Mouse (Mus musculus): ENCODE measurements around the gene Ryr3.

- TF ChIP-seq CTCF (IDR thresholded peaks at IDR 0.05; ENCODE audit: extremely low read depth, insufficient read length, insufficient replicate concordance, low read depth, low read length) (no peak), POLR2A (IDR thresholded peaks at IDR 0.05; ENCODE audit: low read depth, low read length) (no peak)
Observed at GRCm38 (mm10) chr2:112714648-112715047, 502.2 kb downstream of the Ryr3 start.

All from small intestine, adult 2 months (tissue).